Mouse (Mus musculus): ENCODE measurements around the gene Nudt14. TPM values are rescaled to one million over a fixed set of nuclear protein-coding genes. Genes with fewer than 3 reads are reported as not detected.

The Nudt14 gene
- total RNA-seq, 2 experiments from 2014 or later: 2.7 TPM; not detected in 1

- no peak for ATAC-seq (replicated peaks; ENCODE audit: low FRiP score, poor library complexity, severe bottlenecking)
These were observed 24.4 kb downstream of the Nudt14 start for GRCm38 (mm10) chr12:112917486-112917885.

DNA sequence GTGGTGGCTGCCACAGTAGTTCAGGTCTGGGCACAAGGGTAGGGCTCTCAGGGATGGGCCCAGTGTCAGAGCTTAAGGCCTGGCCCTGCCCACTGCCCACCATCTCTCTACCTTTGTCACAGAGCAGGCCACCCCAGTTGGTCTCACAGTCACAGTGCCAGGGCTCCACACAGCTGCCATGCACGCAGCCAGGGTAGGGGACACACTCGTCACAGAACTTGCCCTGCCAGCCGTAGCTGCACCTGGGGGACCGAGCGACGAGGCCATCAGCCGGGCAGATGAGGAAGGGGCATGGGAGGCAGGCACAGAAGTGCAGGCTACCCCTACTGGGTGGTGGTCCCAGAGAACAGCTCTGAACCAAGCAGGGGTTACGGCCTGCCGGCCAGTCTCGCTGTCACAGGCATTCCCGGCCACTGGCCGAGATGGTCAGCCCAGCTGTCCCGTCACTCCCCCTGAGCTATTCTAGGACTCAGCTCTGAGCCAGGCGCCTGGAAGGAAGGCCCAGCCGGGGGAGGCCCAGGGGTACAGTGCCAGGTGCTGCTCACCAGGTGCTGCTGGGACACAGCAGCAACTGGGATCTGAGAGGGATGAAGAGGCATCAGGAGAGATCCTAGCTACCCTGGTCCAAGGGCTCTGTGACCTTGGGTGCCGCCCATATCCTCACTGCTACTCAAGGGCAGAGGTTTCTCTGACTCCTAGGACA lies 25.1 kb downstream of the Nudt14 start:
- no peak for ATAC-seq (replicated peaks; ENCODE audit: low FRiP score, poor library complexity, severe bottlenecking)

GRCm38 (mm10) chr12:112915587-112915986 lies 26.3 kb downstream of the Nudt14 start:
- no peak for ATAC-seq (replicated peaks; ENCODE audit: low FRiP score, poor library complexity, severe bottlenecking)

GRCm38 (mm10) chr12:112914527-112914926 lies 27.4 kb downstream of the Nudt14 start:
- no peak for ATAC-seq (replicated peaks; ENCODE audit: low FRiP score, poor library complexity, severe bottlenecking)

GRCm38 (mm10) chr12:112912951-112913745 lies 28.8 kb downstream of the Nudt14 start:
- no peak for ATAC-seq (replicated peaks; ENCODE audit: low FRiP score, poor library complexity, severe bottlenecking)

GRCm38 (mm10) chr12:112911701-112912100 lies 30.2 kb downstream of the Nudt14 start:
- no peak for ATAC-seq (replicated peaks; ENCODE audit: low FRiP score, poor library complexity, severe bottlenecking)

DNA sequence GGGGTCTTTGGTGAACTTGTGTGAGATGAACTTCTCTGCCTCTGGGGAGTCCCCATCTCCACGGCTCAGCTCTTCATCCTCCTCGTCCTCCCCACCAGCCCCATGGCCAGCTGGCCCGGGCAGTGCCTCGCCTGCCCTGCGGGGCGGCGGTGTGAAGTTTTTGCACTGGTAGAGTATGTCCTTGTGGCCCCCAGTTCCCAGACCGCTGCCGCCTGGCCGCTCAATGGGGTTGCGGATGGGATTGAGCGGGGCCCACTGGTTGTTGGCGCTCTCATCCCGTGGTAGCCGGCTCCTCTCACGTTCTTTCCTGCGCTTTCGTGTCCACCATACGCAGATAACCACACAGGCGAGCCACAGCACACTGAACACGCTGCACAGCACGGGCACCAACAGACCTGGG lies 32.9 kb downstream of the Nudt14 start:
- ATAC-seq (replicated peaks; ENCODE audit: low FRiP score, poor library complexity, severe bottlenecking): no peak

GRCm38 (mm10) chr12:112905001-112905400 lies 36.9 kb downstream of the Nudt14 start:
- no peak for ATAC-seq (replicated peaks; ENCODE audit: low FRiP score, poor library complexity, severe bottlenecking)

- no peak for ATAC-seq (replicated peaks; ENCODE audit: low FRiP score, poor library complexity, severe bottlenecking)
These were observed 38.0 kb downstream of the Nudt14 start for GRCm38 (mm10) chr12:112903941-112904340.

DNA sequence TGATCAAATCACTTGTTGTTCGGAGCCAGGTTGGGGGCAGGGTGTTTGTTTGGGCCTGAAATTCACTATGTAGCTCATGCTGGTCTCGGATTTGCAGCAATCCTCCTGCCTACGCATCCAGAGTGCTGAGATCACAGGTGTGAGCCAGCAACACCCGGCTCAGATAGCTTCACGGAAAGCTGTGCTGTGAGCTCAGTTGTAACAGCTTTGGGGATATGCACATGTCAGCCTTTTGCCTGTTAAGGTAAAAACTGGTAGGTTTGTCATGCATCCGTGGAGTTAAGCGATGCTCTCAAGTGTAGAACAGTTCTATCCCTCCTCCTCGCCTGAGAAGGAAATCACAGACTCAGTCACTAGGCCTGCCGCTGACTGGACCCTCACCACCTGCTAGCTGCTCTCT lies 41.3 kb downstream of the Nudt14 start:
- ATAC-seq (replicated peaks; ENCODE audit: low FRiP score, poor library complexity, severe bottlenecking): no peak

GRCm38 (mm10) chr12:112898960-112899359 lies 43.0 kb downstream of the Nudt14 start:
- no peak for ATAC-seq (replicated peaks; ENCODE audit: low FRiP score, poor library complexity, severe bottlenecking)

- ATAC-seq (replicated peaks; ENCODE audit: low FRiP score, poor library complexity, severe bottlenecking): no peak
These were observed 43.6 kb downstream of the Nudt14 start for GRCm38 (mm10) chr12:112898351-112898750.

GRCm38 (mm10) chr12:112897522-112898212 lies 44.3 kb downstream of the Nudt14 start:
- ATAC-seq (replicated peaks; ENCODE audit: low FRiP score, poor library complexity, severe bottlenecking): no peak

- no peak for ATAC-seq (replicated peaks; ENCODE audit: low FRiP score, poor library complexity, severe bottlenecking)
These were observed 47.0 kb downstream of the Nudt14 start for GRCm38 (mm10) chr12:112894969-112895368.

DNA sequence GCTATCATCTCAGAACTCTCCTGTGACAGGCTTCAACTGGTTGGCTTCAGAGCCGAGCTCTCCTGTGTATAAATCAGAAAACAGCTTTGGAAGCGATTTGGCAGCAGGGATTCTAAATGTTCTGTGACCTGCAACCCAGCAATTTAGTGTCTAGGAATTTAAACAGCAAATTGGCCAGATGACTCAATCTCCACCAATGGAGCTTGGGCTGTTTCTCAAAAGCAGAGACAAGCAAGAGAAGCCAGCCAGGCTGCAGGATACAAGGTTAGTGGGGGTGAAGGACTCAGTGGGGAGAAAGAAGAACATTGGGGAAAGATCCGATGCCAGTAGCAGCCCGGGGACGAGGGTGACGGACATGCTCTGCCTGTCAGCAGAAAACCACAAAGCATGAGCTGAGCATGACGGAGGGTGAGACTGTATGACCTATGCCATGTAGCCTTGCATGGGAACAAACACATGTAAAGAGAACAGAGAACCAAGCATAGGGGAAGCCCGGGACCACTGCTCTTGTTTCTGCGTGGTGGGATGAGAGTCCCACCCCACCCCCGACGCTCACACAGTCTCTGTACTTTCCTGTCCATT lies 47.5 kb downstream of the Nudt14 start:
- no peak for ATAC-seq (replicated peaks; ENCODE audit: low FRiP score, poor library complexity, severe bottlenecking)

- ATAC-seq (replicated peaks; ENCODE audit: low FRiP score, poor library complexity, severe bottlenecking): no peak
These were observed 56.5 kb downstream of the Nudt14 start for GRCm38 (mm10) chr12:112885465-112885864.
